Mouse (Mus musculus): ENCODE measurements at regions not wholly inside any gene's neighbourhood (a gene's known extent, or its start where the extent isn't known, plus 50 kb on each side); places are given as distances from the start of the nearest gene placed in this dataset.
A peak's percentile ranks its signal among the peaks of the same experiment; 100 is the strongest.

DNA sequence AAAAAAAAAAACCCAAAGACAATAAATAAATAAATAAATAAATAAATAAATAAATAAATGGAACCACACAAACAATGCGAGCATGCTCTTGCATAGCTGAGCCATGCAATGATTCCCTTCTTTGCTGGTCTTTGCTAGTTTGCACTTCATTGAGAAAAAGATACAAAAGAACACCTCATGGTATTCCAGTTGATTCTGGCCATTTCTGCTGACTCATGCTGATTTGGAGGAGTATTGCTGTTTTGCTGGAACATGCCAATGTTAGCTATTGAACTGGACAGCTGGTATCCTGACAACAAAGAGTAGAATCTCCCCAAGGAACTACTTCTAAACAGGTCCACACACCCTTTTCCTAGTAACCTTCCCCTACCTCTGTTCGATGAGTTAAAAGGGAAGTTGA is 60.2 kb downstream of the Htr1a start:
- H3K4me1 ChIP-seq (replicated peaks) = no peaks in the 10 kb centered on the region
- no peak overlapping the region for H3K4me3 ChIP-seq (replicated peaks)
- H3K9me3 ChIP-seq = no peaks in the 10 kb centered on the region
- H3K27me3 ChIP-seq = no peaks in the 10 kb centered on the region
- no peak overlapping the region for H3K27ac ChIP-seq
- no peak for ATAC-seq
- no peaks in the 10 kb centered on the region for H3K36me3 ChIP-seq
- WGBS = 95% methylated on average over 2 of the region's 2 CpGs
- H3K4me2 ChIP-seq (replicated peaks) = no peak overlapping the region
- no peak overlapping the region for H3K9ac ChIP-seq (replicated peaks)

DNA sequence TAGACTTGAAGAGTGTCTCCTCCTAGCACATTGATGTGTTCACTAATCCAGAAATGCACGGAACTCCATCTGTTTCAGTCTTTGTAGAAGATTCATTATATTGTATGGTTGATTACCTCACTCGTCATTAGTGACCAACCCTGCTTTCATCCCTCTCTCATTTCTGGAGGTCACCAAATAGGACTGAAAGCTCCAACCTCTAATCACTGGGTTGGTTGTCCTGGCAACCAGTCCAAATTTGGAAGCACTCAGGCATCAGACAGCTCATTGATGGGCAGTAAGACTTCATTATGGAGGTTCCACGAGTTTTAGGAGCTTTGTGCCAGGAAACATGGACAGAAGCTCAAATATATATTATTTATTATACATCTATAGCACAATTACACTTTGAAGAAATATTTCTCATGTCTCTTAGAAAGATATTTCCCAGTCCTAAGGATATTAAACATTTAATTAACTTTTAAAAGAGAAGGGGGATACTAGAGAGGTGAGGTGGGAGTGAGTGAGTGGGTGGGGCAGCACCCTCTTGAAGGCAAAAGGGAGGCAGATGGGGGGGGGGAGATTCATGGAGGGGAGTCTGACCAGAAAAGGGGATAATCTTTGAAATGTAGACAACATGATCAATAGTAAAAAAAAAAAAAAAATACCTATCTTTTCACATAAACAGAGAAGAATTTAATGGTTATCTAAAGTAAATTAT is 94.7 kb downstream of the Htr1a start:
- 4% methylated on average over 3 of the region's 3 CpGs for WGBS
- H3K9ac ChIP-seq (replicated peaks) = no peak overlapping the region
- no peaks in the 10 kb centered on the region for H3K4me1 ChIP-seq (replicated peaks)
- peak; percentile 60; the same call in 1 of the 2 replicates for ATAC-seq
- H3K9me3 ChIP-seq = no peaks in the 10 kb centered on the region
- no peaks in the 10 kb centered on the region for H3K27me3 ChIP-seq
- H3K36me3 ChIP-seq = no peaks in the 10 kb centered on the region
- H3K27ac ChIP-seq = no peak overlapping the region
- no peak overlapping the region for H3K4me2 ChIP-seq (replicated peaks)
- no peak overlapping the region for H3K4me3 ChIP-seq (replicated peaks)

DNA sequence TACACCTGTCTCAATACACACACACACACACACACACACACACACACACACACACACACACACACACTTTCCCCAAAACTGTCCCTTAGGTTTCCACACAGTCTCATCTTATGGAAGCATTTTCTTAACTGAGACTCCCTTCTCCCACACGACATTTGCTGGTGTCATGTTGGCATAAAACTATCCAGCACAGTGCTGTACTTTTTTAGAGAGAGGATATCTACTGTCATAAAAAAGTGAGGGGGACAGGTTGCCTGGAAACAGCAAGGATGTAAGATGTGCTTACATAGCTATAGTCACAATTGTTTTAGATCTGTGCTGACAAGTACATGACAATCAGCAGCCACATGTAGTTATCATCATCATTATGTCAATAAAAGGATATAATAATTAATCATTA is 129.8 kb downstream of the Htr1a start:
- ATAC-seq = no peak
- Histone ChIP-seq H3K4me2 (replicated peaks) (no peak overlapping the region), H3K27me3 (no peaks in the 10 kb centered on the region), H3K9ac (replicated peaks) (no peak overlapping the region), H3K4me1 (replicated peaks) (no peaks in the 10 kb centered on the region), H3K27ac (no peak overlapping the region), H3K4me3 (replicated peaks) (no peak overlapping the region), H3K9me3 (no peaks in the 10 kb centered on the region), H3K36me3 (no peaks in the 10 kb centered on the region)
- 85% methylated on average over 1 of the region's 1 CpGs for WGBS

DNA sequence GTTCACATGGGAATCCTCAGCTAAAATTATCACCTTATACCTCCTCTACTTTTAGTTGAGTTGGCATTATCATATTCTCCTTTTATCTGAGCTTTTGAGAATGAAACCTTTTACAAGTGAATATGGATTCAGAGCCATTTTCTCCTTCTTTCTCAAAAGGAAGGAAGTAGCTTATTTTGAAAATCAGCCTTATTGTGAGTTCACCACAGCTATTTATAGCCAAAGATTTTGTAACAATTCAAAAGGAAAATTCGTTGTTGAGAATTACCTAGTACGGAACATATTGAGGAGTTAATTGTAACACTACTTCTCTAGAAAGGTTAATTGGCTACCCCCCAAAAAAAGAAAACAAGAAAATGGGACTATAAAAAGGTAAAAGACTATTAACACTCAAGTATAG is 163.0 kb downstream of the Htr1a start:
- ATAC-seq = no peak
- no peaks in the 10 kb centered on the region for H3K36me3 ChIP-seq
- no peaks in the 10 kb centered on the region for H3K4me1 ChIP-seq (replicated peaks)
- no peaks in the 10 kb centered on the region for H3K27me3 ChIP-seq
- H3K4me2 ChIP-seq (replicated peaks) = no peak overlapping the region
- H3K9me3 ChIP-seq = no peaks in the 10 kb centered on the region
- 93% methylated on average over 2 of the region's 2 CpGs for WGBS
- H3K4me3 ChIP-seq (replicated peaks) = no peak overlapping the region
- H3K9ac ChIP-seq (replicated peaks) = no peak overlapping the region
- H3K27ac ChIP-seq = no peak overlapping the region

DNA sequence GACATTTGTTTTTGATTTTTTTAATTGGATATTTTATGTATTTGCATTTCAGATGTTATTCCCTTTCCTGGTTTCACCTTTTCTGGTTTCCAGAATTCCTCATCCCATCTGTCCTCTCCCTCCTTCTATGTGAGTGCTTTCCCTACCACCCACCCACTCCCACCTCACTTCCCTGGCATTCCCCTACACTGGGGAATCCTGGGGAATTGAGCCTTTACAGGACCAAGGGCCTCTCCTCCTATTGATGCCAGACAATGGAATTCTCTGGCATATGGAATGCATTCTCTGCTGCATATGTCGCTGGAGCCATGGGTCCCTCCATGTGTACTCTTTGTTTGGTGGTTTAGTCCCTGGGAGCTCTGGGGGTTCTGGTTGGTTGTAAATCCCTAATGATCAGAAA is 175.9 kb downstream of the Htr1a start:
- H3K4me2 ChIP-seq (replicated peaks) = no peak overlapping the region
- no peaks in the 10 kb centered on the region for H3K9me3 ChIP-seq
- no peak overlapping the region for H3K27ac ChIP-seq
- H3K4me1 ChIP-seq (replicated peaks) = no peaks in the 10 kb centered on the region
- no peaks in the 10 kb centered on the region for H3K27me3 ChIP-seq
- no peaks in the 10 kb centered on the region for H3K36me3 ChIP-seq
- WGBS = 29% methylated on average over 1 of the region's 1 CpGs
- H3K9ac ChIP-seq (replicated peaks) = no peak overlapping the region
- ATAC-seq = no peak
- no peak overlapping the region for H3K4me3 ChIP-seq (replicated peaks)

DNA sequence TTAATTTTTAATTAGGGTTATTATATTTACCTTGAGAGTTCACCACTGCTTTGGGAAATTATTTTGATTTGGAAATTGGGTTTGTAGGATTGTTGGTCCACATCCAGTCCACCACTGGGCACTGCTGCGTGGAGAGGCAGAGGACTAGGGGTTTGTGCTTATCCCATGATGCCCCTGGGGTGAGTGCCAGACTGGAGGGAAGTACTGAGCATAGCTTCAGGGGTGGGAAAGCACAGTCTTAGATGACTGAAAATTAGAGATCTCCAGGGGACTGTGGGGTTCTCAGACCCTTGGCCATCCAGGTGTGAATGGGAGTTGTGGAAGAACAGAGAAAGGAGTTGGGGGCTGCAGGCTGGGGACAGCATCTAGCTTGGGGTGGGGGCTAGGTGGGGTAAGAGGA is 177.4 kb downstream of the Htr1a start:
- H3K27me3 ChIP-seq = no peaks in the 10 kb centered on the region
- ATAC-seq = no peak
- no peak overlapping the region for H3K4me3 ChIP-seq (replicated peaks)
- no peak overlapping the region for H3K9ac ChIP-seq (replicated peaks)
- H3K4me1 ChIP-seq (replicated peaks) = no peaks in the 10 kb centered on the region
- WGBS = 90% methylated on average over 1 of the region's 1 CpGs
- H3K4me2 ChIP-seq (replicated peaks) = no peak overlapping the region
- no peaks in the 10 kb centered on the region for H3K9me3 ChIP-seq
- H3K36me3 ChIP-seq = no peaks in the 10 kb centered on the region
- H3K27ac ChIP-seq = no peak overlapping the region

DNA sequence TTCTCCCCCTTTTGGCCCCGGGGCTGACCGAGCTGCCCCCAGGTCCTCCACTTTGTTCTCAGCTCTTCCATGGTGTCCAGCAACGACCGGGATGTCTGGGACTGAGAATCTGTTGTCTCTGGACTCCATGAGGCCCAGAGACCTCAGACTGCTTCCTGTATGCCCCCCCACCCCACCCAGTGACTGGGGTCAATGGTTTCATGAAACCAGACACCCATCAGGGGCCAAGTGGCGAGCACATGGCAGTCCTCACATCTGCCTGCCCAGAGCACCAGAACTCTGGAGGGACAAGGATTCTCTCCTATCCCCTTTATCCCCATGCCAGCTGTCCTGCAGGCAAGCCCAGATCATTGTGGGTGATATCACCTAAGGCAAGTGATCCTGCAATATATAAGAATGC is 185.2 kb downstream of the Htr1a start:
- Histone ChIP-seq H3K27ac (no peak overlapping the region), H3K36me3 (no peaks in the 10 kb centered on the region), H3K4me3 (replicated peaks) (no peak overlapping the region), H3K27me3 (no peaks in the 10 kb centered on the region), H3K9me3 (no peaks in the 10 kb centered on the region), H3K4me2 (replicated peaks) (no peak overlapping the region), H3K4me1 (replicated peaks) (no peaks in the 10 kb centered on the region), H3K9ac (replicated peaks) (no peak overlapping the region)
- no peak for ATAC-seq
- WGBS = 92% methylated on average over 5 of the region's 5 CpGs

DNA sequence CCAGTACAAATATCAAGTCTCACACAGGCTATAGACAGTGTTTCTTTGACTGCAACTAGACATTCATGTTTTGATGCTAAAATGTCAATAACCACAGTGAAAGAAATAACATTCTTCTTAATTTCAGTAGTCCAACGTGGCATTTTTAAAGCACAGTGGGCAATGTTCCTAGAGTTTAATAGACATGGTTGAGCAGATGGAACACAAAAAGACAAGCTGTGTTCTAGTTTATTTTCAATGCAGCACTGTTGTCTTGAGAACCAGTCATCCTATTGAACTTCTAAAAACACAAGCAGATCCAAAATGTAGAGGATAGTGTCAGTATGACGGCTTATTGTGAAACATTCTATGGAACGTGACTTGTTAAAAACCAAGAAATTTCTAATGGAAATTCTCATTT is 205.2 kb downstream of the Htr1a start:
- Histone ChIP-seq H3K27ac (no peak overlapping the region), H3K27me3 (no peaks in the 10 kb centered on the region), H3K4me3 (replicated peaks) (no peak overlapping the region), H3K9me3 (no peaks in the 10 kb centered on the region), H3K9ac (replicated peaks) (no peak overlapping the region), H3K4me2 (replicated peaks) (no peak overlapping the region), H3K36me3 (no peaks in the 10 kb centered on the region), H3K4me1 (replicated peaks) (no peaks in the 10 kb centered on the region)
- no peak for ATAC-seq
- WGBS = 92% methylated on average over 3 of the region's 3 CpGs

All from midbrain, embryonic 13.5 days (tissue).